Mouse (Mus musculus): ENCODE measurements at regions not wholly inside any gene's neighbourhood (a gene's known extent, or its start where the extent isn't known, plus 50 kb on each side); places are given as distances from the start of the nearest gene placed in this dataset.

DNA sequence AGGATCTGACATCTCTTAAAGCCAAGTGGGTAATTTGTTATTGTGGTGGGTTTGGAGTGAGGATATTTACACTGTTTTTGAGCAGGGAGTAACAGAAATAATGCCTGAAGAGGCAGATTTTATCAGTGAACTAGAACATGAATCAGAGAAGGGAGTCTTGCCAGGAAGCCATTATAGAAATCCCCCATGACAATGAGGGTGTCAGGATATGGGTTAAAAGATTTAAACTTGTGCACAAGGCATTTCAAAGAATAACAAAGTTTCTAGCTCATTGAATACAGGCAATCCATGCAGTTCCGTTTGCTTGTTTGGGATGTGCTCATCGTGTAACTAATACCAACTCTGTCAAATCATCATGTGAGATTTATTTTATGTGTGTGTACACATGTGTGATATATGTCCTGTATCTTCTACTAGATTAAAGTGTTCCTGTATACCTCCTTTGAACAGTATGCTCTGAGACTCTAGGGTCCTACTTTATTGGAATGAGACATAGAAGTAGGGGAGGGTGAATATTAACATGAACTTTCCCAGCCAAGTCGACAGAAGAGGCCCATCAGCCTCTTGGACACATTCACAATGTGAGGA is 134.0 kb upstream of the Cxxc4 start:
- ATAC-seq (ENCODE audit: insufficient number of reproducible peaks, low FRiP score, low TSS enrichment, low read depth): no peak
- Histone ChIP-seq H3K4me2 (no peak overlapping the region), H3K9me3 (no peaks in the 10 kb centered on the region), H3K36me3 (no peaks in the 10 kb centered on the region), H3K27me3 (no peaks in the 10 kb centered on the region), H3K9ac (no peak overlapping the region), H3K4me3 (no peak overlapping the region), H3K4me1 (no peaks in the 10 kb centered on the region), H3K27ac (no peak overlapping the region)
- WGBS: 60% methylated on average over 3 of the region's 3 CpGs

DNA sequence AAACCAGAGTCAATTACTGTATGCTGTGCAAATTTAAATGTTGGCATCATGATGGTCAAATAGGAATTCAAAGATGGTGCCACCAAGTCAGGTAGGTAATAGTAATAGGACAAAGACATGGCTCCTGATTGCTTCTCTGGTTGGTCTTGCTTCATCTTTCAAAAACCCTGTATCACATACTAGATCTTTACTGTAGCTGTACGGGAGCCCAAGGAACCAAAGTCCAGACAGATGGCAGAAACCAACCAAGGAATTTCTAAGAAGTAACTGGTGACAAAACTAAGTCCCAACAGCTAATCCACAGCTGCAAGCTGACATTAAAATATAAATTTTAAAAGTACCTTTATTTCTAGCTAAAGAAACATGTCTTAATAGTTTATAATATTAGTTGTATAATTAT is 131.7 kb upstream of the Cxxc4 start:
- no peaks in the 10 kb centered on the region for H3K4me1 ChIP-seq
- no peak overlapping the region for H3K4me3 ChIP-seq
- WGBS: 68% methylated on average over 1 of the region's 1 CpGs
- no peak overlapping the region for H3K9ac ChIP-seq
- H3K9me3 ChIP-seq: no peaks in the 10 kb centered on the region
- no peaks in the 10 kb centered on the region for H3K36me3 ChIP-seq
- no peak overlapping the region for H3K4me2 ChIP-seq
- H3K27ac ChIP-seq: no peak overlapping the region
- H3K27me3 ChIP-seq: no peaks in the 10 kb centered on the region
- ATAC-seq (ENCODE audit: insufficient number of reproducible peaks, low FRiP score, low TSS enrichment, low read depth): no peak

DNA sequence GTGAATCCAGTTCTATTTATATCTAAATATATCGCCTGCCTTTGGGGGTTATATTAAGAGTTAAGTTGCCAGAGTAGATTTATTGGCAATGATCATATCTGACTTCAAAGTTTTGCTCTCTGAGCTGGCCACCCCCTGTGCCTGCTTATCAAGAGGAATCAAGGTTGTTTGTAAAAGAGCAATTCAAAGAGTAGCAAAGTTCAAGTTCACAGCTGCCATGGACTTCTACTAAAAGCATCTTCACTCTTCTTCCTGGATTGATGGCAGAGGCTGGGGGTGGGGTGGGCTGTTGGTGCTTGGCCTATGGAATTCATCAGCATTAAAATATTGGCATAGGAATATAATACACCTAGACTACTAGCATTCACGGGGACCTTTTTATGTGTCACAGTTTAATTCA is 131.2 kb upstream of the Cxxc4 start:
- Histone ChIP-seq H3K4me2 (no peak overlapping the region), H3K4me3 (no peak overlapping the region), H3K9me3 (no peaks in the 10 kb centered on the region), H3K4me1 (no peaks in the 10 kb centered on the region), H3K36me3 (no peaks in the 10 kb centered on the region), H3K27me3 (no peaks in the 10 kb centered on the region), H3K27ac (no peak overlapping the region), H3K9ac (no peak overlapping the region)
- 81% methylated on average over 2 of the region's 2 CpGs for WGBS
- ATAC-seq (ENCODE audit: insufficient number of reproducible peaks, low FRiP score, low TSS enrichment, low read depth): no peak

- no peaks in the 10 kb centered on the region for H3K27me3 ChIP-seq
- no peak overlapping the region for H3K27ac ChIP-seq
- no peaks in the 10 kb centered on the region for H3K36me3 ChIP-seq
- H3K9me3 ChIP-seq: no peaks in the 10 kb centered on the region
- 37% methylated on average over 3 of the region's 3 CpGs for WGBS
- no peak for ATAC-seq (ENCODE audit: insufficient number of reproducible peaks, low FRiP score, low TSS enrichment, low read depth)
- no peak overlapping the region for H3K4me2 ChIP-seq
- no peak overlapping the region for H3K4me3 ChIP-seq
- no peaks in the 10 kb centered on the region for H3K4me1 ChIP-seq
- no peak overlapping the region for H3K9ac ChIP-seq
Measured at GRCm38 (mm10) chr3:134105567-134105966, 130.7 kb upstream of the Cxxc4 start.

DNA sequence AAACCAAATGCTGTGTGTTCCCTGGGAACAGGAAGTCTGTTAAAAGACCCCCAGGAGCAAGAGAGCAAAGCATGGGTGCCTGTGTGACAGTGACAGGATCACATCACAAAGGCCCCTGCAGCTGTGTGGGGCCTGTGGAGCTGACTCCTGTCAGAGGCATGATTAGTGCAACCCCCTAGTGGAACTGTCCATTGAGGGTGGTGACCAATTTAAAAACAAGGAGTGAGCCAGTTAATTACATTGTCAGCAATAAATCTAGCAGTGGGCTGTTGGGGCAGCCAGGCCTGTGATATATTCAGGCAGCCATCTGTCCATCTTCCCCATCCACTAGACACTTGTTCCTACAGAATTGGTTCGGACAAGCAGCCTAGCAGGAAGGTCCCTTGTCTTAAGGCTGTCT is 121.8 kb upstream of the Cxxc4 start:
- Histone ChIP-seq H3K4me2 (no peak overlapping the region), H3K27ac (no peak overlapping the region), H3K36me3 (no peaks in the 10 kb centered on the region), H3K4me1 (no peaks in the 10 kb centered on the region), H3K9me3 (no peaks in the 10 kb centered on the region), H3K4me3 (no peak overlapping the region), H3K27me3 (no peaks in the 10 kb centered on the region), H3K9ac (no peak overlapping the region)
- WGBS: 34% methylated on average over 1 of the region's 1 CpGs
- no peak for ATAC-seq (ENCODE audit: insufficient number of reproducible peaks, low FRiP score, low TSS enrichment, low read depth)

DNA sequence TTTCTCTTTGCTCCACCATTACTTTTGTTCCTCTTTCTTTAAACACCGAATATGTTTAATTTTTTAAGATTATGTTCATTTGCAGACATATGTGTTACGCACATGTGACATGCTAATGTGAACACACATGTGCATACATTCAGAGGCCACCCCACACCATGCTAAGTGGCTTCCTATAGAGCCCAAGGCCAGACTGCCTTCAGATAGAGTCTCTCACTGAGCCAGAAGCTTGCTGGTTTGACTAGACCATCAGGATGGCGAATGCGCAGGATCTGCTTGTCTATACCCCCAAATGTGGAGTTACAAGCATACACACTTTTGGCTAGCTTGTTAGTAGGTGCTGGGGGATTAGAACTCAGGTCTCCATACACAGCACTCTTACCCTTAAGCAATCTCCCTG is 121.3 kb upstream of the Cxxc4 start:
- Histone ChIP-seq H3K9ac (no peak overlapping the region), H3K36me3 (no peaks in the 10 kb centered on the region), H3K27ac (no peak overlapping the region), H3K4me2 (no peak overlapping the region), H3K4me1 (no peaks in the 10 kb centered on the region), H3K4me3 (no peak overlapping the region), H3K27me3 (no peaks in the 10 kb centered on the region), H3K9me3 (no peaks in the 10 kb centered on the region)
- no peak for ATAC-seq (ENCODE audit: insufficient number of reproducible peaks, low FRiP score, low TSS enrichment, low read depth)
- WGBS: 93% methylated on average over 4 of the region's 4 CpGs

DNA sequence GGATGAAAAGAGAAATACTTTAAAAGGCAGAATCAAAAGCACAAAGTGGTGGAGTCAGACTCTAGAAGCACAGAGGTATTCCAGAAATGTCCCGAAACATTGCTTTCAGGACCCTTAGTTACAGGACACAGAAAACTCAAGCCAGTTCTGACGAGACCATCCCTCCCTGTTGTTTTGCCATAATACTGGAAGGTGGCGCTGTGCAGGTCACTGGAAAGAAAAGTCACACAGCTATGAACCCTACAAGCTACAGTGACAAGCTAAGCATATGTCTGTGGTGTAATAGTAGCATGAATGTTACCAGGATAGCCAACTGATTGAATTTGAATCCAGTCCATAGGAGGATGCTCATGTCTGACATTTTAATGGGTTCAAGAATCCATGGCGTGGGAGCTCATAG is 117.4 kb upstream of the Cxxc4 start:
- no peak for ATAC-seq (ENCODE audit: insufficient number of reproducible peaks, low FRiP score, low TSS enrichment, low read depth)
- Histone ChIP-seq H3K4me2 (no peak overlapping the region), H3K36me3 (no peaks in the 10 kb centered on the region), H3K4me1 (no peaks in the 10 kb centered on the region), H3K4me3 (no peak overlapping the region), H3K9ac (no peak overlapping the region), H3K9me3 (no peaks in the 10 kb centered on the region), H3K27ac (no peak overlapping the region), H3K27me3 (no peaks in the 10 kb centered on the region)
- 73% methylated on average over 4 of the region's 4 CpGs for WGBS

DNA sequence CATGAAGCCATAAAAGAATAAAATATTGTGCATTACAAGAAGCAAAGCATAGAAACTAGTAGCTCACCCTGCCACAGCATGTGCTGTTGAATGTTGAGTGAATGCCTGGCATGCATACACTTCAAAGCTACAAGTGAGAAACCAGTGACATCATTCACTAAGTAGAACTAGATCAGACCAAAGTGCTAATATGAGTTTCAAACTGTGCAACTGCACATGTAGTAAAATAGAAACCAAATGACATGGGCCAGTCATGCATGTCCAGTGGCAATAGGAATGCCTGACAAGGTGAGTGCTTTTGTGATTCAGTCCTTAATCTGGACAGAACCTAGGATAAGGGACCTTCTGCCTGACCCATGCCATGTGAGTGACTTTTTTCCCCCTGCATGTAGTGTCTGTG is 111.3 kb upstream of the Cxxc4 start:
- H3K36me3 ChIP-seq: no peaks in the 10 kb centered on the region
- no peaks in the 10 kb centered on the region for H3K4me1 ChIP-seq
- H3K9me3 ChIP-seq: no peaks in the 10 kb centered on the region
- no peak overlapping the region for H3K4me2 ChIP-seq
- H3K4me3 ChIP-seq: no peak overlapping the region
- no peak overlapping the region for H3K27ac ChIP-seq
- no peak for ATAC-seq (ENCODE audit: insufficient number of reproducible peaks, low FRiP score, low TSS enrichment, low read depth)
- H3K27me3 ChIP-seq: no peaks in the 10 kb centered on the region
- no peak overlapping the region for H3K9ac ChIP-seq

DNA sequence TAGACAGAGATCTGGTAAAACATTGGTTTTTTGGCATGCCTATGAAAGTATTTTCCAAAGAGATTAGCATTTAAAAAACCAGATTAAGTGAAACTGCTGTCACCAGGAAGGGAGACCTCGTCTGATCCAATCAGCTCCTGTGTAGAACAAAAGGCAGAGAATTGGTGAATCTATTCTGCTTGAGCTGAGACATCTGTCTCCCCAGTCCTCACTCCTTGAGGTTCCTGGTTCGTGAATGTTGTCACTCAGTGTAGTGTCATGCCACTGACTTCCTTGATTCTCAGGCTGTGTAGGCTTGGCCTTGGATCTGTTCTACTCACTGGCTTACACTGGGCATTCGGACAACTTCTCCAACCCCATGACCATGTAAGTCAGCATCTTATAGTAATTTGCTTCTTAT is 105.9 kb upstream of the Cxxc4 start:
- H3K9ac ChIP-seq: no peak overlapping the region
- no peak for ATAC-seq (ENCODE audit: insufficient number of reproducible peaks, low FRiP score, low TSS enrichment, low read depth)
- no peaks in the 10 kb centered on the region for H3K36me3 ChIP-seq
- H3K4me1 ChIP-seq: no peaks in the 10 kb centered on the region
- 61% methylated on average over 3 of the region's 3 CpGs for WGBS
- H3K27me3 ChIP-seq: no peaks in the 10 kb centered on the region
- H3K4me3 ChIP-seq: no peak overlapping the region
- H3K27ac ChIP-seq: no peak overlapping the region
- no peak overlapping the region for H3K4me2 ChIP-seq
- no peaks in the 10 kb centered on the region for H3K9me3 ChIP-seq

DNA sequence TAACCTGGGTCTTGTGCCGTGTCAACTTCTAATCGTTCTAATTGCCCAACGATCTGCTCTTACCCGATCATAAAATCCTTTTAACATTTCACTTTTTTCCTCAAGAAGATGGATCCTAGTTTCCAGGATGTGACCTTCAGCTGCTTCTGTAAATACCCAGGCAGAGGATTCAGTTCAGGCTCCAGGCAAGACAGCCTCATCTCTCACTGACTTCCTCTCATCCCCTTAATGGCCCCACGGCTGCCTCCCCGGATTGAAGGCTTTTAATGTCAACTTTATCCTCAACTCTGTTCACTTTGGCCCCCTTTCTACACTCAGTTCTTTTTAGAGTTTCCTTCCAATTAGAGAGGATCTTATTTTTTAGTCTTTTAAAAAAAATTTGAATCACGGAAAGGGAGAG is 91.0 kb upstream of the Cxxc4 start:
- no peak for ATAC-seq (ENCODE audit: insufficient number of reproducible peaks, low FRiP score, low TSS enrichment, low read depth)
- H3K4me3 ChIP-seq: no peak overlapping the region
- no peak overlapping the region for H3K9ac ChIP-seq
- H3K27ac ChIP-seq: no peak overlapping the region
- H3K4me2 ChIP-seq: no peak overlapping the region
- H3K36me3 ChIP-seq: no peaks in the 10 kb centered on the region
- H3K27me3 ChIP-seq: no peaks in the 10 kb centered on the region
- H3K9me3 ChIP-seq: no peaks in the 10 kb centered on the region
- H3K4me1 ChIP-seq: 0 out of 2 replicates have a peak, but pooled peaks cover 9% of the 10 kb centered on the region
- WGBS: 20% methylated on average over 7 of the region's 7 CpGs

DNA sequence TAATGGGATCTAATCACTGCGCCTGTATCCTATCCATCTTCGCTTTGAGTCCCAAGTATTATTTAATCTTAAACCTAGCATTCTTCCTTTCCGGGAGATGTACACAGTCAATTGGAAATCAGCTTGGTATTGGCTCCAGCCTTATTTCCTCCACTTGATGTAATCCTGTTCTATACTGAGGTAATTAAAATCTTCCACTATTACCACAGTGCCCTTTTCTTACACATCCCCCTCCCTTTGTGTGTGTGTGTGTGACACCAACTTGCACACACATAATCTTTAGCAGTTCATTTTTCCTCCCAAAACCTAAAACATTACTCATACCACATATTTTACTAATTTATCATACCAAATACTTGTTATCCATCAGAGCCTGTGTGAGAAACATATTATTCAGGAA is 90.3 kb upstream of the Cxxc4 start:
- Histone ChIP-seq H3K4me1 (0 out of 2 replicates have a peak, but pooled peaks cover 9% of the 10 kb centered on the region), H3K4me3 (no peak overlapping the region), H3K27ac (no peak overlapping the region), H3K36me3 (no peaks in the 10 kb centered on the region), H3K4me2 (no peak overlapping the region), H3K27me3 (no peaks in the 10 kb centered on the region), H3K9me3 (no peaks in the 10 kb centered on the region), H3K9ac (no peak overlapping the region)
- 81% methylated on average over 3 of the region's 3 CpGs for WGBS
- no peak for ATAC-seq (ENCODE audit: insufficient number of reproducible peaks, low FRiP score, low TSS enrichment, low read depth)

DNA sequence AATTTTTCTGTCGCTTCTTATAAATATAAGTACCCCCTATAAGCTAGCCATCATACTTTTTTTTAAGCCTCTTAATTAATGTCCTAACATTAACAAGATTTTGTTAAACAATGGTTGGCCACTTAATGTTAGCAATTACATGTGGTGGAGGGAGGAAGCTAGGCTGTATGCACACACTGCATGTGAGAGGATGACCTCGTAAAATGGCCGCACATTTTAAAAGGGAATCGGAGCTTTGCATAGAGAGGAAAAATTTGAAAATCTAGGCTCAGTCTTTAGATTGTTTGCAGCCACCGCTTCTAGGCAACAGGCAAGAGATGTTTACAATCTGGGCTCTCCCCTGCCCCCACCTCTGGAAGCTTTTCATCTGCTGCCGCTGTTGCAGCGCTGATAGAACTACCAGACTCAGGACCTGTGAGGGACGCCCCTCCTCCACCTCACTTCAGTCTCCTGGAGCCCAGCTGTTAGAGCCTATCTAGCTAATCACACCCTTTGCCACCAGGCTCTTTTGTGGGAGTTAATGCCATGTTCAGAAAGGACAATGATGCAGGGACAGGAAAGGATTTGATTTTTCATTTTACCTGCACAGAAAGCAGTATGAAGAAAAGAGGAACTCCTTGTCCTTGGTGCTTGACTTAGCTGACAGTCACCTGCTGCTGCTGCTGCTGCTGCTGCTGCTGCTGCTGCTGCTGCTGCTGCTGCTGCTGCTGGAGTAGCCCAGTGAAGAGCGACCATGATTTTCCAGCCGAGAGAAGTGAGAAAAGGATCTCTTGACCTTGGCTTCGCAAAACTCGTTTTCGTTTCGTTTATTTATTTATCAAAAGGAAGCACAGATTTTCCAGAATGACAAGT is 89.7 kb upstream of the Cxxc4 start:
- no peak overlapping the region for H3K27ac ChIP-seq
- no peak for ATAC-seq (ENCODE audit: insufficient number of reproducible peaks, low FRiP score, low TSS enrichment, low read depth)
- H3K9me3 ChIP-seq: no peaks in the 10 kb centered on the region
- H3K4me1 ChIP-seq: 0 out of 2 replicates have a peak, but pooled peaks cover 9% of the 10 kb centered on the region
- WGBS: 11% methylated on average over 14 of the region's 14 CpGs
- peak overlapping the region; percentile 32 for H3K4me2 ChIP-seq
- no peaks in the 10 kb centered on the region for H3K27me3 ChIP-seq
- no peaks in the 10 kb centered on the region for H3K36me3 ChIP-seq
- H3K9ac ChIP-seq: no peak overlapping the region
- peak overlapping the region; percentile 26 for H3K4me3 ChIP-seq
